Comparison of ENCODE assay signal across 9 mouse cellular contexts in the genomic region with DNA sequence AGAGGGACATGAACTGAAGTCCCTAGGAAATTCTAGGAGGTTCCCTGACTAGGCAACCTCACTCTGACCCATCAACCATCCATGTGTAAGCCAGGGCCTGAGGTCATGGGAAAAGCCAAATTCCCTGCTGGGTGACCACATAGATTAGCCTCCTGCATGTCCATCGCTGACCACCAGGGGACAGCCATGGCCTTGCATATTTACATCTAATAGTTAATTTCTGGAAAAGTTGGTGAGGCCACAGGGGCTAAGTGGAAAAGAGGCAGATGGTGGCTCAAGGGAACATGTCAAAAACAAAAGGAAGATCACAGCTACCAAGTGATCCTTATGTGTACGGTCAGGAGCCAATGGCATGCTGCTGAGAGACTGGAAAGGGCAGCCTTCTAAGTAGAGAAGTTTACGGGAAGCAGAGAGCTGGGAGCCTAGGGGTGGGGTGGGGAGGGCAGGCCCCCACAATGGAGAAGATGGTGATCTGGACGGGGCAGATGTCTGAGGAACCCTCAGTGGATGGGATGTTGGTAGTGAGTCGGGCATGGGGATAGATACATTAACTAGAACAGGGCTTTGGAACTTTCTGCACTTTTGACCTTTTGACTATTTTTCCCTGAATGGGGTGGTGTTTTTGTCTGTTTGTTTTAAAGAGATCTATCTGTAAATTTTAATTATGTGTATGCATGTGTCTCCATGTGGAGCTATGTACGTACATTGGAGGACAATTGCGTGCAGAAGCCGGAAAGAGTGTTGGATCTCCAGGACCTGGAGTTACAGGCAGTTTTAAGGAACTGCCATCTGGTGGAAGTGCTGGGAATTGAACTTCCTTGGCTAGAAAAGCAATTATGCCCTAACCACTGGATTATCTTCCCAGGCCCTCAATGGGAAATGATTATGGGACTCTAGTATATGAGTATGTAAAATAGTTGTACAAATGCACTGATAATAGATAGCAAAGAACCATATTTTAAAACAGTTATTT. TPM values are rescaled to one million over a fixed set of nuclear protein-coding genes. Genes with fewer than 3 reads are reported as not detected.
DNase-seq lines count a peak whose midpoint lies in the region; ATAC-seq and TF ChIP-seq lines count a peak whose summit lies in the region.
"Had no signal": no experiment of that assay in that cellular context is flagged by ENCODE, and none has a peak within 500 bp of the region (broad histone marks: within the 10 kb centered on the region; RNA-seq: fewer than 3 reads in every experiment).

No protein-coding gene starts in this region.

- no peak overlapping the region for H3K4me2 ChIP-seq in intestine, postnatal 0 days (replicated peaks; ENCODE audit: low read depth)
- no peak overlapping the region for H3K4me2 ChIP-seq in stomach, embryonic 14.5 days (replicated peaks; ENCODE audit: low read depth, low read length)
- H3K4me2 ChIP-seq: midbrain, embryonic 12.5 days had no signal

- no peak overlapping the region for H3K9ac ChIP-seq in intestine, postnatal 0 days (ENCODE audit: low read depth, low read length)
- no peak overlapping the region for H3K9ac ChIP-seq in stomach, embryonic 14.5 days (replicated peaks; ENCODE audit: low read depth, low read length)
- H3K9ac ChIP-seq: midbrain, embryonic 12.5 days had no signal

- no peak for TF ChIP-seq POLR2A in lung, adult 2 months (IDR thresholded peaks at IDR 0.05; ENCODE audit: borderline replicate concordance, extremely low read depth, low read depth, low read length)

- peak; percentile 24 for DNase-seq in right cerebral cortex, adult 18-20 months
- DNase-seq in right cerebral cortex, postnatal 36 days (ENCODE audit: low spot score in 2 of 2), result no peak
- peak; percentile 40 for DNase-seq in adrenal gland, adult 2 months
- peak; percentile 86 for DNase-seq in embryo, embryonic 10 days (ENCODE audit: low spot score)
- peak; percentile 42 for DNase-seq in lung, adult 2 months

- no peak overlapping the region for H3K4me3 ChIP-seq in intestine, postnatal 0 days (ENCODE audit: low read depth, low read length)
- H3K4me3 ChIP-seq in lung, adult 2 months (replicated peaks; ENCODE audit: extremely low read depth, low read depth, low read length), result no peak overlapping the region
- H3K4me3 ChIP-seq in stomach, embryonic 14.5 days (ENCODE audit: low read depth, low read length), result no peak overlapping the region
- H3K4me3 ChIP-seq: midbrain, embryonic 12.5 days had no signal

- no peaks in the 10 kb centered on the region for H3K9me3 ChIP-seq in intestine, postnatal 0 days (ENCODE audit: control insufficient read depth)
- H3K9me3 ChIP-seq in stomach, embryonic 14.5 days (ENCODE audit: control insufficient read depth, low read depth, low read length), result no peaks in the 10 kb centered on the region
- H3K9me3 ChIP-seq: midbrain, embryonic 12.5 days had no signal

- no peaks in the 10 kb centered on the region for H3K4me1 ChIP-seq in intestine, postnatal 0 days (replicated peaks; ENCODE audit: control insufficient read depth, insufficient read depth, low read length)
- H3K4me1 ChIP-seq in lung, adult 2 months (ENCODE audit: control insufficient read depth, insufficient read depth, low read length), result no peaks in the 10 kb centered on the region
- H3K4me1 ChIP-seq in stomach, embryonic 14.5 days (ENCODE audit: control insufficient read depth, insufficient read depth, low read length), result no peaks in the 10 kb centered on the region; the same call in 1 of the 2 replicates

- H3K27me3 ChIP-seq in intestine, postnatal 0 days (replicated peaks; ENCODE audit: control insufficient read depth, insufficient read depth, low read length), result no peaks in the 10 kb centered on the region
- no peaks in the 10 kb centered on the region for H3K27me3 ChIP-seq in stomach, embryonic 14.5 days (ENCODE audit: control insufficient read depth, insufficient read depth, low read length)
- H3K27me3 ChIP-seq: midbrain, embryonic 12.5 days had no signal

- no peaks in the 10 kb centered on the region for H3K36me3 ChIP-seq in intestine, postnatal 0 days (ENCODE audit: control insufficient read depth, insufficient read depth)
- no peaks in the 10 kb centered on the region for H3K36me3 ChIP-seq in stomach, embryonic 14.5 days (ENCODE audit: control insufficient read depth, insufficient read depth, low read length)
- H3K36me3 ChIP-seq: midbrain, embryonic 12.5 days had no signal

- TF ChIP-seq CTCF in intestine, postnatal 0 days (IDR thresholded peaks at IDR 0.05; ENCODE audit: low read depth), result peak; percentile 93
- TF ChIP-seq CTCF in lung, adult 2 months (IDR thresholded peaks at IDR 0.05; ENCODE audit: insufficient read depth, low read length), result peak; percentile 84

- ATAC-seq in intestine, postnatal 0 days, result 0 out of 2 replicates have a peak, but pooled peaks have one; percentile 35
- ATAC-seq in stomach, embryonic 14.5 days (ENCODE audit: insufficient number of reproducible peaks, insufficient read depth, low FRiP score, low read depth), result peak; percentile 51; the same call in 1 of the 2 replicates

- 41% methylated on average over 8 of the region's 8 CpGs for WGBS in intestine, postnatal 0 days
- 31% methylated on average over 8 of the region's 8 CpGs for WGBS in lung, adult 2 months
- WGBS in stomach, embryonic 14.5 days, result 44% methylated on average over 8 of the region's 8 CpGs

- no peak overlapping the region for H3K27ac ChIP-seq in intestine, postnatal 0 days (ENCODE audit: low read depth, low read length)
- no peak overlapping the region for H3K27ac ChIP-seq in stomach, embryonic 14.5 days (ENCODE audit: low read length)
- H3K27ac ChIP-seq: midbrain, embryonic 12.5 days had no signal

RNA-seq across cellular contexts. Expression of a gene that starts 6.3 kb away (rescaled TPM):
- total RNA-seq in adrenal gland, adult 2 months (2021), result not detected
- polyA plus RNA-seq in adrenal gland, adult 2 months (2012; rRNA removed), result not detected in 2 replicates
- polyA plus RNA-seq in intestine, postnatal 0 days (2015; fragmentation: Nextera tagmentation; extraction: Ambion mirVana), result not detected in 2 replicates
- polyA plus RNA-seq in lung, adult 2 months (2012; rRNA removed), result not detected in 2 replicates
- not detected in 2 replicates for polyA plus RNA-seq in stomach, embryonic 14.5 days (2014; fragmentation: Nextera tagmentation; extraction: Ambion mirVana)
- total RNA-seq: gastrocnemius, postnatal 4 days had no signal
- polyA plus RNA-seq: midbrain, embryonic 12.5 days had no signal

RNA-seq across cellular contexts. Expression of a gene that starts 6.5 kb away (rescaled TPM):
- total RNA-seq in adrenal gland, adult 2 months (2021), result not detected
- polyA plus RNA-seq in adrenal gland, adult 2 months (2012; rRNA removed), result not detected in 2 replicates
- 3.8 and 6.3 TPM in 2 replicates for polyA plus RNA-seq in intestine, postnatal 0 days (2015; fragmentation: Nextera tagmentation; extraction: Ambion mirVana)
- not detected in 2 replicates for polyA plus RNA-seq in lung, adult 2 months (2012; rRNA removed)
- not detected in 2 replicates for polyA plus RNA-seq in stomach, embryonic 14.5 days (2014; fragmentation: Nextera tagmentation; extraction: Ambion mirVana)
- total RNA-seq: gastrocnemius, postnatal 4 days had no signal
- polyA plus RNA-seq: midbrain, embryonic 12.5 days had no signal

RNA-seq across cellular contexts. Expression of a gene that starts 6.5 kb away (rescaled TPM):
- not detected for total RNA-seq in adrenal gland, adult 2 months (2021)
- not detected in 2 replicates for polyA plus RNA-seq in adrenal gland, adult 2 months (2012; rRNA removed)
- polyA plus RNA-seq in intestine, postnatal 0 days (2015; fragmentation: Nextera tagmentation; extraction: Ambion mirVana), result not detected in 2 replicates
- not detected in 2 replicates for polyA plus RNA-seq in lung, adult 2 months (2012; rRNA removed)
- polyA plus RNA-seq in stomach, embryonic 14.5 days (2014; fragmentation: Nextera tagmentation; extraction: Ambion mirVana), result not detected in 2 replicates
- total RNA-seq: gastrocnemius, postnatal 4 days had no signal
- polyA plus RNA-seq: midbrain, embryonic 12.5 days had no signal

RNA-seq across cellular contexts. Expression of a gene that starts 30.2 kb away (rescaled TPM):
- under 1 TPM; 0.35 to 0.45 TPM for total RNA-seq in adrenal gland, adult 2 months (2021)
- 0.28 and 0.90 TPM in 2 replicates for polyA plus RNA-seq in adrenal gland, adult 2 months (2012; rRNA removed)
- 5.2 and 6.2 TPM in 2 replicates for polyA plus RNA-seq in intestine, postnatal 0 days (2015; fragmentation: Nextera tagmentation; extraction: Ambion mirVana)
- 0.66 and 0.78 TPM in 2 replicates for polyA plus RNA-seq in lung, adult 2 months (2012; rRNA removed)
- polyA plus RNA-seq in stomach, embryonic 14.5 days (2014; fragmentation: Nextera tagmentation; extraction: Ambion mirVana), result 1.1 and 2.3 TPM in 2 replicates

RNA-seq across cellular contexts. Expression of a gene that starts 30.5 kb away (rescaled TPM):
- not detected for total RNA-seq in adrenal gland, adult 2 months (2021)
- polyA plus RNA-seq in adrenal gland, adult 2 months (2012; rRNA removed), result 0.06 TPM in 1 of 2 replicates, not detected in the other
- 16.2 and 23.1 TPM in 2 replicates for polyA plus RNA-seq in intestine, postnatal 0 days (2015; fragmentation: Nextera tagmentation; extraction: Ambion mirVana)
- polyA plus RNA-seq in lung, adult 2 months (2012; rRNA removed), result 5.1 TPM in 1 of 2 replicates, not detected in the other
- 1.1 and 1.6 TPM in 2 replicates for polyA plus RNA-seq in stomach, embryonic 14.5 days (2014; fragmentation: Nextera tagmentation; extraction: Ambion mirVana)
- total RNA-seq: gastrocnemius, postnatal 4 days had no signal
- polyA plus RNA-seq: midbrain, embryonic 12.5 days had no signal

Comparison
In these comparisons a context has a peak if more than half of its experiments do, and no peak if none do; other contexts are left out.
1. DNase-seq: peak in right cerebral cortex, adult 18-20 months (single experiment), adrenal gland, adult 2 months (single experiment), embryo, embryonic 10 days (single experiment) and lung, adult 2 months (single experiment); none in right cerebral cortex, postnatal 36 days (0 of 2).